Comparison of ENCODE assay signal across 7 mouse cellular contexts in the genomic region with DNA sequence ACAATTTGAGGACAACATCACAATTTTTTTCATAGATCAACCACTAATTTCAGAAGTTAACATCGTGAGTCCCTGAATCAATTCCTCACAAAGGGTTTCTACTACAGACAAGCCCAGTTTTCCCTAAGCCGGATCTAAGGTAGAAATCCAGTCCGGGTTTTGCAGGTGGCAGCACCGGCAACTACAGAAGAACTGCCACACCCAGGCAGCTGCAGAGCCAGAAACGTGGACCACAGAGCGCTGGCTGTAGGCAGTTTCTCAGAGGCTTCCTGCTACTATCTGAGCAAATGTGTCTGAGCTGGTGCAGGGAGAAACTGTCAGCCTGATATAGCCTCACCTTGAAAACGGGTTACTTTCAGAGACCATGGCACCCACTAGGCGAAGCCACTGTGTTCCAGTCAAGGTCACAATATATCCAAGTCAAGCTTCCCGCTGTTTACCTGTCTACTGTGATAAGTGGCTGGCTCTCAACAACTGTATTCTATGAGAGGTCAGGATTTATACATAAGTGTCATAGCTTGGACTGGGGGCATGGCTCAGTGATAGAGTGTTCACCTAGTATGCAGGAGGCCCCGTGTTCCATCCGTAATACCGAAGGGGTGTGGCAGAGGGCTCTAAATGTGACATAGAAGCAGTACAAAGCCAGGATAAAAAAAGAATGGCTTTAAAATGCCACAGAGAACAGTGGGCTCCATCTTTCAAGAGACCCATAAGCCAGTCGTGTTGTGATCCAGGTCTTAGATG.
A peak's percentile ranks its signal among the peaks of the same experiment; 100 is the strongest.
DNase-seq lines count a peak whose midpoint lies in the region; ATAC-seq and TF ChIP-seq lines count a peak whose summit lies in the region.

No protein-coding gene starts in this region.

- WGBS in intestine, embryonic 14.5 days = 32% methylated on average over 13 of the region's 13 CpGs
- WGBS in liver, embryonic 14.5 days (ENCODE audit: insufficient replicate concordance) = 20% methylated on average over 13 of the region's 13 CpGs
- 35% methylated on average over 13 of the region's 13 CpGs for WGBS in neural tube, embryonic 13.5 days

- no peak for TF ChIP-seq CTCF in liver, embryonic 14.5 days (IDR thresholded peaks at IDR 0.05; ENCODE audit: low read depth)

- peak; percentile 77 for DNase-seq in R1 (ENCODE audit: low read depth, low spot score)
- DNase-seq in c-Kit-negative CD71-positive TER-119-positive erythroid progenitor cells, embryonic 14.5 days (ENCODE audit: low read depth, low spot score) = peak; percentile 5
- peak; percentile 84 for DNase-seq in heart, adult 11 months
- peak; percentile 63 for DNase-seq in intestine, embryonic 14.5 days (ENCODE audit: low spot score)
- DNase-seq in liver, embryonic 14.5 days (ENCODE audit: low read depth in 3 of 3, low spot score in 3 of 3) = peak; percentile 9 to 28 (median 17)
- DNase-seq in thymus, postnatal 0 days (ENCODE audit: low spot score) = peak; percentile 55

- H3K4me1 ChIP-seq in intestine, embryonic 14.5 days (replicated peaks; ENCODE audit: control insufficient read depth, insufficient read depth, low read length) = no peaks in the 10 kb centered on the region
- H3K4me1 ChIP-seq in liver, embryonic 14.5 days (replicated peaks; ENCODE audit: control insufficient read depth in 2 of 2, insufficient read depth in 2 of 2, low read length in 1 of 2) = 0 out of 4 replicates have a peak, but pooled peaks cover 0 to 4% of the 10 kb centered on the region in 2 experiments
- 0 out of 2 replicates have a peak, but pooled peaks cover 3% of the 10 kb centered on the region for H3K4me1 ChIP-seq in neural tube, embryonic 13.5 days (replicated peaks)

- H3K36me3 ChIP-seq in intestine, embryonic 14.5 days (ENCODE audit: control insufficient read depth, insufficient read depth, low read length) = no peaks in the 10 kb centered on the region
- no peaks in the 10 kb centered on the region for H3K36me3 ChIP-seq in liver, embryonic 14.5 days (replicated peaks; ENCODE audit: control insufficient read depth, insufficient read depth, low read depth)
- H3K36me3 ChIP-seq in neural tube, embryonic 13.5 days = no peaks in the 10 kb centered on the region

- H3K27ac ChIP-seq in intestine, embryonic 14.5 days (ENCODE audit: low read depth) = no peak overlapping the region
- no peak overlapping the region for H3K27ac ChIP-seq in liver, embryonic 14.5 days
- H3K27ac ChIP-seq in neural tube, embryonic 13.5 days (replicated peaks) = no peak overlapping the region

- no peak; the same call in 1 of the 2 replicates for ATAC-seq in intestine, embryonic 14.5 days (replicated peaks; ENCODE audit: low FRiP score, low TSS enrichment, low read depth)
- peak; percentile 39; the same call in 1 of the 2 replicates for ATAC-seq in liver, embryonic 14.5 days (ENCODE audit: insufficient read depth)
- peak; percentile 50 for ATAC-seq in neural tube, embryonic 13.5 days (ENCODE audit: low read depth)

- no peaks in the 10 kb centered on the region for H3K9me3 ChIP-seq in intestine, embryonic 14.5 days (ENCODE audit: control insufficient read depth, low read length)
- no peaks in the 10 kb centered on the region for H3K9me3 ChIP-seq in liver, embryonic 14.5 days (ENCODE audit: control insufficient read depth, low read length)
- no peaks in the 10 kb centered on the region for H3K9me3 ChIP-seq in neural tube, embryonic 13.5 days

- no peak overlapping the region for H3K4me2 ChIP-seq in intestine, embryonic 14.5 days (ENCODE audit: low read length)
- H3K4me2 ChIP-seq in liver, embryonic 14.5 days (ENCODE audit: low read depth) = no peak overlapping the region
- H3K4me2 ChIP-seq in neural tube, embryonic 13.5 days = peak overlapping the region; percentile 26; the same call in 1 of the 2 replicates

- no peak for TF ChIP-seq EP300 in liver, embryonic 14.5 days (IDR thresholded peaks at IDR 0.05; ENCODE audit: low read depth)

- H3K27me3 ChIP-seq in intestine, embryonic 14.5 days (replicated peaks; ENCODE audit: control insufficient read depth, insufficient read depth, low read length) = peaks cover 18% of the 10 kb centered on the region
- no peaks in the 10 kb centered on the region for H3K27me3 ChIP-seq in liver, embryonic 14.5 days (ENCODE audit: control insufficient read depth, insufficient read depth, low read length)
- peaks cover 63% of the 10 kb centered on the region for H3K27me3 ChIP-seq in neural tube, embryonic 13.5 days

- H3K4me3 ChIP-seq in intestine, embryonic 14.5 days (ENCODE audit: low read depth, low read length) = no peak overlapping the region
- H3K4me3 ChIP-seq in liver, embryonic 14.5 days (ENCODE audit: insufficient read depth in 1 of 2, low read depth in 2 of 2, low read length in 2 of 2) = no peak overlapping the region
- H3K4me3 ChIP-seq in neural tube, embryonic 13.5 days = no peak overlapping the region

- H3K9ac ChIP-seq in intestine, embryonic 14.5 days (ENCODE audit: low read length) = no peak overlapping the region
- no peak overlapping the region for H3K9ac ChIP-seq in liver, embryonic 14.5 days (replicated peaks)
- H3K9ac ChIP-seq in neural tube, embryonic 13.5 days = no peak overlapping the region

Comparison
In these comparisons a context has a peak if more than half of its experiments do, and no peak if none do; other contexts are left out.
1. DNase-seq: peak in every context shown above with its lines; median percentile 84 in heart, adult 11 months; 77 in R1; 63 in intestine, embryonic 14.5 days; 55 in thymus, postnatal 0 days; 17 in liver, embryonic 14.5 days; 5 in c-Kit-negative CD71-positive TER-119-positive erythroid progenitor cells, embryonic 14.5 days.